Comparison of ENCODE assay signal across 18 mouse cellular contexts in the genomic region with DNA sequence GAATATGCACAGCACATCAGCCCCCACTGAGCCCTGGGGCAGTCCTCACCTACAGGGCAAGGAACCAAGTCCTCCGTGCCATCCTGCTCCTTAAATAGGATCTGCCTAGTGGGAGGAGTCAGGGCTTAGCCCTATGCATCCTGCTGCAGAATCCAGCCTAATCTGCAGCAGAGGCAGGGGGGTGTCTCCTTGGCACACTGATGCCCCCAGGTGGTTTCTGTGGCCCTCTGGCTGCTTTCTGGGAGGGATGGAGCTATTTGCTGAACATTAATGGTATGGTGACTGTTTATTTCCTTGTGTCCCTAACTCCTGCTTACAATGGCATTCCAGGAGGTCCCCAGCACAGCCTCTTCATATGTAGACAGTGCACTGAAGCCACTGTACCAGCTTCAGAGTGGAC. TPM values are rescaled to one million over a fixed set of nuclear protein-coding genes. Genes with fewer than 3 reads are reported as not detected.
"Had no signal": no experiment of that assay in that cellular context is flagged by ENCODE, and none has a peak within 500 bp of the region (broad histone marks: within the 10 kb centered on the region; RNA-seq: fewer than 3 reads in every experiment).

No protein-coding gene starts in this region.

- H3K4me3 ChIP-seq: liver, embryonic 13.5 days; midbrain, embryonic 12.5 days; myocyte had no signal

- DNase-seq: kidney, adult 2 months; kidney, postnatal 25 days; liver, embryonic 13.5 days; lung, embryonic 14.5 days; right cerebral cortex, postnatal 14 days; right cerebral cortex, postnatal 4 days; thymus, postnatal 25 days had no signal

- H3K27me3 ChIP-seq: liver, embryonic 13.5 days; midbrain, embryonic 12.5 days had no signal

- H3K4me1 ChIP-seq: liver, embryonic 13.5 days; midbrain, embryonic 12.5 days had no signal

- H3K27ac ChIP-seq: kidney, postnatal 0 days; liver, embryonic 13.5 days; macrophage; midbrain, embryonic 12.5 days; stomach, postnatal 0 days had no signal

RNA-seq across cellular contexts. Expression of a gene that starts 21.3 kb away (rescaled TPM):
- total RNA-seq: monocyte, adult 5-6 weeks had no signal
- polyA plus RNA-seq: limb, embryonic 11.5 days; macrophage had no signal

RNA-seq across cellular contexts. Expression of a gene that starts 27.7 kb away (rescaled TPM):
- total RNA-seq: left cerebral cortex, postnatal 10 days; liver, adult 2 months; megakaryocyte, adult 5-6 weeks; monocyte, adult 5-6 weeks had no signal
- polyA plus RNA-seq: kidney, adult 2 months; limb, embryonic 11.5 days; liver, adult 2 months; macrophage; neural tube, embryonic 11.5 days had no signal
